Mouse (Mus musculus) right cerebral cortex, postnatal 4 days (tissue): Measurements from ENCODE around the gene Kdm6a.
A peak's percentile ranks its signal among the peaks of the same experiment; 100 is the strongest.

Source experiments
- DNase-seq: peaks from one replicate; pipeline ENCODE4 v3.0.0-alpha.2; 2022

The Kdm6a gene

GRCm38 (mm10) chrX:18162192-18162857 is at the start of gene Kdm6a:
TSS of gene Kdm6a (plus strand) at chrX:18162575.
- DNase-seq: peak; percentile 97

DNA sequence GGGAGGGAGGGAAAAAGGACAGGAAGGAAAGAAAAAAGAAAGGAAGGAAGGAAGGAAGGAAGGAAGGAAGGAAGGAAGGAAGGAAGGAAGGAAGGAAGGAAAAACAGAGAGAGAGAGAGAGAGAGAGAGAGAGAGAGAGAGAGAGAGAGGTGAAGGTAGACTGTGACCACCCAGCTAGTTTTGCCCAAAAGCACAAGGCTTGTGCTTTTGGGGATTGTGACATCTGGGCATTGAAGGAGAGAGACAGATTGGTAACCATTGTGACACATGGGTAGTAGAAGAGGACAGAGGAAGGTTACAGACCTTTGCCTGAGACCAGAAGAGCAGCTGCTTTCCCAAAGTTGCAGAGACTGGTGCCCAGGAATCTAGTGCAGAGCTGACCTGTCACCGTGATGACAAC is 16.8 kb upstream of the Kdm6a start, which contains the start of gene Dusp21:
Gene Dusp21, plus strand, starts transcription at position 301 of the 400 bp plus-strand sequence.
- DNase-seq: no peak

DNA sequence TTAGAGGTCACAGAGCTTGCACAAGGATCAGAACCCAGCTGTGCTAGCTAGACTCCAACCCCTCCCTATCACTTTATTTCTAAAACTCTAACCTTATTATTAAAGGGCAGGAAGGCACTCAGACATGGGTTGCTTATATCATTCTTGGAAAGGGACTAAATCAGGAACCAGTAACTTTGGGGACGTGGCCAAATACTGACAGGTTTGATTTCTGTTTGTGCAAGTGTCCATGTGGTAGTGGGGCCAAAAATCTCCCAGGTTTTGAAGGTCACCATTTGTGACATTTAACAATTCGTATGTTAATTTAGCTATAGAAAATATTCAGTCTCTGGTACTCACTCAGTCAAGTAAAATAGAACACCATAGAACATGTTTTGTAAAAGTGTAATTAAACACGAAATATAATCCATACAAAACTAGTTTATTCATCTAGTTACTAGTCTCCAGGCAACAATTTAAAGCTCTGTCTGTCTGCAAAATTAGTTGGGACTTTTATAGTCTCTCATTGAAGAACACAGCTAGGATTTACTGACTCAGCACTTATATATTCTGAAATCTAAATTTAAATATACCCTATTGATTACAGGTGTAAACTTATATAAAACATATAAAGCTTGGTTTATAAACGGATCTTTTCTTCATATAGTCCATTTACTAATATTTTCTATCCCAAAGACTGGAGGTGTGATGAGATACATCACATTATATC is 1.5 kb upstream of the Kdm6a start:
- no peak for DNase-seq

- DNase-seq: peak; percentile 44
Observed at GRCm38 (mm10) chrX:18161796-18162191, 581 bp upstream of the Kdm6a start.

- DNase-seq: peak; percentile 61
Observed at GRCm38 (mm10) chrX:18162861-18163731, 721 bp downstream of the Kdm6a start.

DNA sequence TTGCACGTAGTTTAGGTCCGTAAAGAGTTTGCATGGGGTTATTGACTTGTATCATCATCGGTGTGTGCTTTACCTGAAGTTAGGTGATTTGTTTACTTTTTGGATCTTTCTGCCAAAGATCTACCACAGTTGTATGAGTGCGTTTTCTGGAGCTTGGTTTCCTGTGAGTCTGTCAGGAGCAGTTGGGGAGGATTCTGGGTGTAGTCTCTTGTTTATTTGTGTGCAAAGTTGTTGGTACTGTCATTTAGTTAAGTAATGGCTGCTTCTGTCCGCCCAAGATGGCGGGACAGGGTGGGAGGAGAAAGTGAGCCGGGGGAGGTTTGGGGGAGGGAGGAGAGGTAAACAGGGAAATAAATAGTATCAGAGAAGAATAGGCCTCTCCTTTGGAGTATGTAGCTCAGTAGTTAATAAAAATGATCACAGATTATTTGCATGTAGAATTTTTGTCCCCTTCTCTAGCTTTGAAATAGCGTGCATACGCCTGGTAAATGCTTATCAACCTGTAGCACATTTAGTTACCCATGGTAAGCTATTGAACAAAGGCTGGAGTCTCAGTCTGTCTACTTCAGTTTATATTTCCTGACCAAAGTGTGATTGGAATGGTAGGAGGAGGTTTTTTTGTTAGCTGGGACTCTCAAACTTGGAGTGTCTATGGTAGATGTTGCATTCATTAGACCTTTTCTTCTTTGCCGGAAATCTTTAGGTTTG is 1.7 kb downstream of the Kdm6a start:
- no peak for DNase-seq

- DNase-seq: no peak
Observed at GRCm38 (mm10) chrX:18165121-18165520, 2.7 kb downstream of the Kdm6a start.

DNA sequence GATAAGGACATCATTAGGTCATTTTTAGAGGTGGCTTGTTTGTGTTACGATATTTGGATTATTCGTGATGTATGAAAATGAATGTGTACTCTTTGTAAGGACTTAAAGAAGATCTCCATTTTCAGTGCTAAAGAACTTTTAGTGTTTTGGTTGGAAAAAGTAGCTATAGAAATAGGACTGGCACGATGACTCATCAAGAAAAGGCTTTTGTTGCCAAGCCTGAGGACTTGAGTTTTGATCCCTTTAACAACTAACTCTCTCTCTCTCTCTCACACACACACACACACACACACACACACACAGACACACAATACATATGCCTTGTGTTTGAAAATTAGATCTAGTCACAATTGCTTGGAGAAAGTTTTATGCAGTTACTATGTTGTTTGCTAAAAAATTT is 4.6 kb downstream of the Kdm6a start:
- DNase-seq: no peak

GRCm38 (mm10) chrX:18168940-18169339 is 6.6 kb downstream of the Kdm6a start:
- no peak for DNase-seq

DNA sequence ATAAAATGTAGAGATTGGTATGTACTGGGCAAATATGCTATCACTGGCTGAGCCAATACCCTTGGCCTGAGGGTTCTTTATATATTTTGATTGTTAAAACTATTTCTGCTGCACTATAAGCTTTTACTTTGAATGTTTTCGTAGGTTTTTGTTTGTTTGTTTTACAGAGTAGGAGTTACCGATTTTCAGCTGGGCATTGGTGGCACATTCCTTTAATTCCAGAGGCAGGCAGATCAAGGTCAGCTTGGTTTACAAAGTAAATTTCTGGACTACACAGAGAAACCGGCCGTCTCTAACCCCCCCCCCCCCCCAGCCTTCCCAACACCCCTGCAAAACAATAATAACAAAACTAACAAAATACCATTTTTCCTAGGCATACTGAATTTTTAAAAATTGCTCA is 12.5 kb downstream of the Kdm6a start:
- DNase-seq: no peak

DNA sequence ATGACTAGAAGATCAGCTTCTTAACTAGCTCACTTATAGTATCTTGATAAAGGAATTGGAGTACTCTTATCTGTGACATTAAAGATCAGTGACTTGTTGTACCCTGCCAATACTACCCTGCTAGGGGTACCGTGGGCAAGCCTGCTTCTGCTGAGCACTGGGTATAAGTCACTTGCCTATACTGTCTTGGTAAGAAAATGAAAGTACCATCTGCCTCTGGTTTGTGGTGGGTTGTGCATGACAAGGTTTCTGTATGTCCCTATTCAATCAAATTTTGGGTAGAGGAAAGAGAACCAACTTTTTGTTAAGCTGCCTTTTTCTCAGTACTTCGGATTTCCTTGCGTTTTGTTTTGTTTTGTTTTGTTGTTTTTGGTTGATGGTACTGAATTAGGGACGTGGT is 15.4 kb downstream of the Kdm6a start:
- DNase-seq: no peak

- DNase-seq: no peak
Observed at GRCm38 (mm10) chrX:18179492-18179891, 17.1 kb downstream of the Kdm6a start.

DNA sequence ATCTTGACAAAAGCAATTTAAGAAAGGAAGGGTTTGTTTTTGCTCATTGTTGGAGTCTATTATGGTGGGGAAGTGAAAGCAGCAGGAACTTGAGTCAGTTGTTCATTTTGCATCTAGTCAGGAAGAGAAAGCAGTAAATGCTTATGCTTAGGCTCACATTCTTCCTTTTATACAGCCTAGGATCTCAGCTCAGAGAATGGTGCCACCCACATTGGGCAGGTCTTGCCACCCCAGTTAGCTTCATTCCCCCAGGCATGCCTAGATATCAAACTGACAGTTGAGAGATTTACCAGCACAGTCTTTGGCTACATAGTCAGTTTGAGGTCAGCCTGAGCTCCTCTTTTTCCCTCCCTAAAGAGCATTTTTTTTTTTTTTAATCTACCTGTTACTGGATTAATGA is 24.8 kb downstream of the Kdm6a start:
- no peak for DNase-seq

GRCm38 (mm10) chrX:18188293-18188692 is 25.9 kb downstream of the Kdm6a start:
- no peak for DNase-seq

DNA sequence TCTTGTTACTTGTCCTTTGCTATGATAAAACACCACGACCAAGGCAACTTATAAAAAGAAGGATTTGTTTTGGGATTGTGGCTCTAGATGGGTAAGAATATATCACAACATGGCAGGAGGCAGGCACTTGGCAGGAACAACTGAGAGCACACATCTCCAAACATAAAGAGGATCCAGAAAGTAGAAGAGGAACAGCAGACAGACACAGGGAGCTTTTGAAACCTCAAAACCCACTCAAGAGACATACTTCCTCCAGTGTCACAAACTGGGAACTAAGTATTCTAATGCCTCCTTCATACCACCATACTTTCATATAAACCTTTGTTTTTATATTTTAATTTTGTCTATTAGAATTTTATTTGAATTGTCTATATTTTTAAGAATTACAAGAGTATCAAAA is 77.2 kb downstream of the Kdm6a start:
- no peak for DNase-seq

DNA sequence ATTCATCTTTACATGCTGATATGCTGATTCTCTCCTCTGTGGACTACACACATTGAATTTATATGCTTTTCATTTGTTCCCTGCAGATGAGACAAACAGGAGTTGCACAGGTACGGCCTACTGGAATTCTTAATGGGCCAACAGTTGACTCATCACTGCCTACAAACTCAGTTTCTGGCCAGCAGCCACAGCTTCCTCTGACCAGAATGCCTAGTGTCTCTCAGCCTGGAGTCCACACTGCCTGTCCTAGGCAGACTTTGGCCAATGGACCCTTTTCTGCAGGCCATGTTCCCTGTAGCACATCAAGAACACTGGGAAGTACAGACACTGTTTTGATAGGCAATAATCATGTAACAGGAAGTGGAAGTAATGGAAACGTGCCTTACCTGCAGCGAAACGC is 88.2 kb downstream of the Kdm6a start:
- DNase-seq: no peak

GRCm38 (mm10) chrX:18254767-18255166 is 92.4 kb downstream of the Kdm6a start:
- no peak for DNase-seq

DNA sequence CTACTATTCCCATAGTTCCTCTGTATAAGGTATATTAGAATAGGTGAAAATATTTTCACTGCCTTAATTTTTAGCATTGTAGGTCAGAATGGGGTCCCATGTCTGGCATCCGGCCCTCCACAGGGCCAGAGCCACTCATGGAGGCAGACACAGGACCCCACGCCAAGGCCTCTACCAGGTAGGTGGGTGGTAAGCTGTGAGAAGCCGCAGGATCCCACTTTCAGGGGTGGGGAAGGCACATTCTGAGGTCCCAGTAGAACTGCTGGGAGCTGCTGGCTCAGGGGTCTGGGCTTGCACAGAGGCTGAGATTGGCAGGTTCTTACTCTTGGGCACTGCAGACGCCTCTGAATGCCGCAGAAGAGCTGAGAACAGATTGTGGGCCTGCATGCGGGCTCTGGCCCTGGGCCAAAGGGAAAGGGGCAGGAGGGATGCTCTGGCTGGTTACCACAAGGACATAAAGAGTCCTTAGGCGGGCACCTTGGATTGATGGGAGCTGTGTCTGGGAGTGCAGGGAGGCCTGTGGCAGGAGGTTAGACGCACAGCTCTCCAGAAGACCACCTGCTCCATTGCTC is 95.9 kb downstream of the Kdm6a start:
- no peak for DNase-seq

GRCm38 (mm10) chrX:18278561-18278960 is 116.2 kb downstream of the Kdm6a start:
- no peak for DNase-seq

GRCm38 (mm10) chrX:18280134-18280533 is 117.8 kb downstream of the Kdm6a start:
- DNase-seq: no peak
